Mouse (Mus musculus) embryonic facial prominence, embryonic 14.5 days (tissue): ENCODE measurements around the gene Cdh15. TPM values are rescaled to one million over a fixed set of nuclear protein-coding genes. Genes with fewer than 3 reads are reported as not detected.

Experiments used
- ATAC-seq: fragments of 200-750 bp; cut with Nextera tagmentation; 2 replicates; pipeline ENCODE4 v1.8.0; 2017; ENCODE audit warnings: low read depth, moderate number of reproducible peaks, moderate TSS enrichment
- DNase-seq: peaks from one replicate; pipeline ENCODE4 v3.0.0-alpha.2; 2015; ENCODE audit warnings: low spot score
- H3K27ac ChIP-seq: fragments of 300-500 bp; sonication (generic); replicated peaks from 2 replicates; pipeline ENCODE4 v1.5.1; 2014; ENCODE audit warnings: low read depth, mild to moderate bottlenecking, low read length, moderate library complexity
- H3K27me3 ChIP-seq: fragments of 300-500 bp; sonication (generic); replicated peaks from 2 replicates; pipeline ENCODE4 v1.6.1; 2014; ENCODE audit warnings: low read length; ENCODE audit not compliant: control insufficient read depth, insufficient read depth
- H3K36me3 ChIP-seq: fragments of 300-500 bp; sonication (generic); 2 replicates; pipeline ENCODE4 v1.6.1; 2014; ENCODE audit warnings: low read length, mixed read lengths; ENCODE audit not compliant: control insufficient read depth, insufficient read depth
- H3K4me1 ChIP-seq: fragments of 300-500 bp; sonication (generic); 2 replicates; pipeline ENCODE4 v1.6.1; 2014; ENCODE audit warnings: antibody characterized with exemption, low read length; ENCODE audit not compliant: control insufficient read depth, insufficient read depth
- H3K4me2 ChIP-seq: fragments of 300-500 bp; sonication (generic); 2 replicates; pipeline ENCODE4 v1.6.1; 2014; ENCODE audit warnings: low read depth, mild to moderate bottlenecking, low read length, moderate library complexity, mixed read lengths
- H3K4me3 ChIP-seq: fragments of 300-500 bp; sonication (generic); 2 replicates; pipeline ENCODE4 v1.5.1; 2014; ENCODE audit warnings: low read depth, mild to moderate bottlenecking, low read length
- H3K9ac ChIP-seq: fragments of 300-500 bp; sonication (generic); 2 replicates; pipeline ENCODE4 v1.6.1; 2014; ENCODE audit warnings: low read depth, mild to moderate bottlenecking, low read length, moderate library complexity, mixed read lengths
- H3K9me3 ChIP-seq: fragments of 300-500 bp; sonication (generic); 2 replicates; pipeline ENCODE4 v1.6.1; 2016; ENCODE audit warnings: low read length; ENCODE audit not compliant: control insufficient read depth
- WGBS: fragments of 180-500 bp; shearing (Covaris S2); extraction: QIAGEN DNeasy Blood & Tissue Kit; methylation state at CpG from one replicate; pipeline ENCODE4 v1.1.7; 2014; 5-methylcytosine and 5-hydroxymethylcytosine counted together
- polyA plus RNA-seq: library from polyadenylated mRNA; unstranded; fragments of >200 nt; fragmentation: Nextera tagmentation; extraction: Ambion mirVana; gene quantifications from 2 replicates; pipeline ENCODE4 v1.2.1, GENCODE M21; 2014

The Cdh15 gene
- polyA plus RNA-seq, result 34.5 and 40.7 TPM in 2 replicates

DNA sequence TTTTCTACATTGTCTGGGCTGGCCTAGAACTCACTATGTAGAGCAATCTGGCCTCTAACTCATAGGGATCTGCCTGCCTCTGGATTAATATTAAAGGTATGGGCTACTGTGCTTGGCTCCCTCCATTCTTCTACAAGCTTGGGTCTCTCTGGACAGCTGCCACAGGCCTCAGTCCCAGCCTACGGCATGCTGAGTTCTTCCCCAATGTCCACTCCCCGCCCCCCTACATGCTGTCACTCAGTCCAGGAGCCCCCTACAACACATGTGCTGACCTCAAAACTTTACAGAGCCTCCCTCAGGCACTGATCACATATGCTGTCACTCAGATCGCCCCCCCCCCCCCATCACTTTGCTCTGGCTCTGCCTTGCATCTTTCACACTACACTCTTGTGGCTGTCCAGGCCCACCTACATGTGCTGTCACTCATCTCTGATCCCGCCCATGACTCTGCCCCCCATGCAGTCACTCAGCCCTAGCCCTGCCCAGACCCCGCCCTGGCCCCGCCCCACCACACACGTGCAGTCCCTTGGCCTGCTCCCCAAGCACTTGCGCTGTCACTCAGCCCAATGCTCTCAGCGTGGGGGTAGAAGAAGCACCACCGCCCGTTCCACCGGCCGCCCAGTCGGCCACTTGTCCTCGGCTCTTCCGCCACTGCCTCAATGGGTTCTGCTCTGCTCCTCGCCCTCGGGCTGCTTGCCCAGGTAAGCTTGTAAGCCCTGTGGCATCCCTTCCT, at the start of gene Cdh15:
Gene Cdh15, plus strand, starts transcription at position 138 of the 733 bp plus-strand sequence.
- ATAC-seq (peak; percentile 89), DNase-seq (peak; percentile 88)
- Histone ChIP-seq H3K27me3 (no peaks in the 10 kb centered on the region), H3K27ac (peak within 1 kb of the TSS; percentile 63), H3K9me3 (no peaks in the 10 kb centered on the region), H3K4me2 (peak within 1 kb of the TSS; percentile 37), H3K4me3 (peak within 1 kb of the TSS; percentile 30), H3K4me1 (peaks cover 8% of the 10 kb centered on the region), H3K36me3 (no peaks in the 10 kb centered on the region), H3K9ac (peak within 1 kb of the TSS; percentile 3; the same call in 1 of the 2 replicates)
- 11% methylated on average over 15 of the region's 18 CpGs for WGBS

DNA sequence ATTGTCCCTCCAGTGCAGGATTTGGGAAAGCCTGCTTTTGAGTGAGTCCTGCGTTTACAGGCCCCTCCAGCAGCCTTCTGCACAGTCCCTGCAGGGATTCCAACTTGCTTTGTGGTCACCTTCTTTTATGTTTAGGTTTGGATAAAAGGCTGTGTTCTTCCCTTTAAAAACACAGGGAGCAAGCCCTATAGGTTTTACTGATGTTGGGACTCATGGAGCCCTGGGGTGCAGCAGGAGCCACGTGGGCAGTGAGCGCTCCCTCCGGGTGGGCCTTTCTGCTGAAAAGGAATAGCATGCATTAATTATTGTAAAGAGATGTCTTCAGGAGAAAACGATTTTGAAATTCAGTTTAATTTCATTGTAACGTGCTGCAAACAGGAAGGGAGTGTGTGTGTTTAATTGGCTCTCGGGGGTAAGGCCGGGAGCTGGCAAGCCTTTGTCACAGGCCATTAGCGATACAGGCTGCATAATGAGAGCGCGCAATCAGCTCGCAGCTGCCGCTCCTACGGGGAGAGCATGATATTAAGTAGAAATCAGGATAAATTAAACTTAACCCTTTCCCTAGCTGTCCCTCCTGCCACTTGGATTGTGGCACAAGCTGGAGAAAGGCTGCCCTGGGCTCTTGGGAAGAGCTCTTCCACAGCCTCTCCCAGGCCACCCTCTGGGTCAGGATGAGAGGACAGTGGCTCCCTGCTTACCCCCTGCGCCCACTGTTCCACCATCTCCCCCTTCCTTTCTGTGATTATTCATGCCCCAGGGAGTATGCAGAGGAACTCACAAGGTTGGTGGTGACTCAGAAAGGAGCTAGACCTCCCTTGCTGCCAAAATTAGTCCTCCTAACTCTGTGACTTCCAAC, 43.6 kb upstream of the Cdh15 start:
- 0 out of 2 replicates have a peak, but pooled peaks cover 11% of the 10 kb centered on the region for H3K36me3 ChIP-seq
- H3K9ac ChIP-seq, result no peak overlapping the region
- no peaks in the 10 kb centered on the region for H3K27me3 ChIP-seq
- no peak overlapping the region for H3K4me2 ChIP-seq
- no peak overlapping the region for H3K4me3 ChIP-seq
- H3K9me3 ChIP-seq, result no peaks in the 10 kb centered on the region
- DNase-seq, result peak; percentile 77
- H3K4me1 ChIP-seq, result no peaks in the 10 kb centered on the region
- 29% methylated on average over 15 of the region's 15 CpGs for WGBS
- peak; percentile 82 for ATAC-seq
- H3K27ac ChIP-seq, result peak overlapping the region; percentile 48

DNA sequence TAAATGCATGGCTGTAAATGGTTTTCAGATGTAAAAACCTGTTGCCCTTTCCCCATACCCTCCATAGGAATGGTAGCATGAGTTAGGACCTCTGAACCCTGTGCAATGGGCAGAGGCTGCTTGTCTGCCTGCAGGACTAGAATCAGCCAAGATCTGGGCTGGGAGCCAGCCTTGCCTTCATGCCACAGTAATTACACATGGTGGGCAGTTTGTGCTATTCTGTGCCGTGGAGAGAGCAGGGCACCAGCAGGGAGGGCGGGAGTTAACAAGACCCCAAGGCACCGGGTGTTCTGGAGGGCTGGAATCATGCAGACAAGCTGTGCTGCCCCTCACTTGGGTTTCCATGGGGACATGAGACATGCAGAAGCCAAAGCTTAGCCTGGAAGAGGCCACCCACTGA, 42.4 kb upstream of the Cdh15 start:
- H3K4me1 ChIP-seq, result no peaks in the 10 kb centered on the region
- no peak overlapping the region for H3K4me2 ChIP-seq
- peak; percentile 70 for DNase-seq
- H3K9me3 ChIP-seq, result no peaks in the 10 kb centered on the region
- H3K27me3 ChIP-seq, result no peaks in the 10 kb centered on the region
- H3K36me3 ChIP-seq, result 0 out of 2 replicates have a peak, but pooled peaks cover 11% of the 10 kb centered on the region
- H3K27ac ChIP-seq, result no peak overlapping the region
- H3K4me3 ChIP-seq, result no peak overlapping the region
- ATAC-seq, result peak; percentile 28; the same call in 1 of the 2 replicates
- WGBS, result 52% methylated on average over 3 of the region's 3 CpGs
- H3K9ac ChIP-seq, result no peak overlapping the region

DNA sequence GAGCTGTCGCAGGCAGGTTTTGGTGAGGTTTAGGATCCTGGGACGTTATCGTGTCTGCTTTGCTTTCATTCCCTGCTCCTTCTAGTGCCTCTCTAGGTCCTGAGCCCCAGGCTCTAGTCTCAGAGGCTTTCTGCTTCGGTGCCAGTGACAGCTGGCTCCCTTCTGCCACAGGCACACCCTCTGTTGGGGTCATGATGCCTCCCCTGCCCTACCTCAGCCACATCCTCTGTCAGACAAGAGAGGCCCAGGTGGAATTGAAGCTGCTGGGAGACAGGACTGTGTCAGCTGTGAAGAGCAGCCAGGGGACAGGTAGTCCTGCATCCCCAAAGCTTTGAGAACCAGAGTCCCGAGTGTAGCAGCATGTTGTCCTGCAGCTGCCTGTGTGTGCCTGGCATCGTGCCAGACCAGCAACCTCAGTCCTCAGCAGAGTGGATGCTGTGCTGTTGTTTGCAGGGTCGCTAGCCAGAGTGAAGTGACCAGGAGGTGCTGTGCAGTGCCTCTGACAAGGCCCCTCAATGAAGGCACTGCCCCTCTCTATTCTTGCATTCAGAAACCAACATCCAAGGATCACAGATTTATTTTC, 40.7 kb upstream of the Cdh15 start:
- Histone ChIP-seq H3K9ac (peak overlapping the region; percentile 14; the same call in 1 of the 2 replicates), H3K4me1 (no peaks in the 10 kb centered on the region), H3K27ac (no peak overlapping the region), H3K4me2 (no peak overlapping the region), H3K4me3 (no peak overlapping the region), H3K36me3 (0 out of 2 replicates have a peak, but pooled peaks cover 8% of the 10 kb centered on the region), H3K27me3 (no peaks in the 10 kb centered on the region), H3K9me3 (no peaks in the 10 kb centered on the region)
- no peak; the same call in 1 of the 2 replicates for ATAC-seq
- WGBS, result 64% methylated on average over 7 of the region's 7 CpGs
- DNase-seq, result peak; percentile 15

DNA sequence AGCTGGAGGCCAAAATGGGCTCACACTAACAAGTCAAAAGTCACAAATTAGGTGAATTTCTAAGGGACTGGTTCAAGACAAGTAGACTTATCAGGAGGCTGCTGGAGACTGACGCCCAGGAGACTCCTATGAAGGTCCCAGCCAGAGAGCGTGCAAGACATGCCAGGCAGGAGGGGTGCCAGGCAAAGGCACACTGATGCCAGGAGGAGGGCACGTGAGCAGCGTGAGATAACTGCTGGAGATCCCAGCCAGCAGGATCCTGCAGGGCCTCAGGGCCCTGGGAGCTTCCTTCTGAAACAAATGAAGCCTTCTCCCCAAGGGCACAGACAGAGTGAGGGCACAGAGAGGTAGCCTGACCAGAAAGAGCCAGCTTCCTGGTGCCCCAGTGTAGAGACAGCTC, 39.9 kb upstream of the Cdh15 start:
- Histone ChIP-seq H3K4me1 (no peaks in the 10 kb centered on the region), H3K9ac (no peak overlapping the region), H3K9me3 (no peaks in the 10 kb centered on the region), H3K4me3 (no peak overlapping the region), H3K27ac (no peak overlapping the region), H3K36me3 (peaks cover 6% of the 10 kb centered on the region; the same call in 1 of the 2 replicates), H3K27me3 (no peaks in the 10 kb centered on the region), H3K4me2 (no peak overlapping the region)
- DNase-seq, result no peak
- ATAC-seq, result no peak
- 85% methylated on average over 4 of the region's 4 CpGs for WGBS

DNA sequence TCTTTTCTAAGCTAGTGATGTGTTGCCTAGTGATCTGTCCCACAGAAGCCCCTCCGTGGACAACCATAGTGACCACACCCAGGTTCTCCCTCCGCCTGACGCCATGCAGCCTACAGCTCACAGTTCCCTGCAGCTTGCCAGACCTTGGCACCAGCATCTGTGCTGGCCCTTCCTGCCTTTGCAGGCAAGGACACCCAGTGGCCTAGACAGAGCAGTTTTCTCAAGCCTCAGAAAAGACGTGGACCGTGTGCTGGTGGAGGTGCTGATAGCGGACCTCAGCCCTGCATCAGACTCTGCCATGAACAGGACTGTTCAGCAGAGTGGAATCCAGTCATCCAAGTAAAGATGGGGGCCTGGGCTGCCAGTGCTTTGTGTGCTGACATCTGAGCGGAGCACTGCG, 37.4 kb upstream of the Cdh15 start:
- ATAC-seq (no peak), DNase-seq (no peak)
- Histone ChIP-seq H3K4me2 (no peak overlapping the region), H3K9ac (no peak overlapping the region), H3K4me1 (no peaks in the 10 kb centered on the region), H3K9me3 (no peaks in the 10 kb centered on the region), H3K36me3 (peaks cover 14% of the 10 kb centered on the region; the same call in 1 of the 2 replicates), H3K27me3 (no peaks in the 10 kb centered on the region), H3K4me3 (no peak overlapping the region), H3K27ac (no peak overlapping the region)
- 82% methylated on average over 8 of the region's 8 CpGs for WGBS

DNA sequence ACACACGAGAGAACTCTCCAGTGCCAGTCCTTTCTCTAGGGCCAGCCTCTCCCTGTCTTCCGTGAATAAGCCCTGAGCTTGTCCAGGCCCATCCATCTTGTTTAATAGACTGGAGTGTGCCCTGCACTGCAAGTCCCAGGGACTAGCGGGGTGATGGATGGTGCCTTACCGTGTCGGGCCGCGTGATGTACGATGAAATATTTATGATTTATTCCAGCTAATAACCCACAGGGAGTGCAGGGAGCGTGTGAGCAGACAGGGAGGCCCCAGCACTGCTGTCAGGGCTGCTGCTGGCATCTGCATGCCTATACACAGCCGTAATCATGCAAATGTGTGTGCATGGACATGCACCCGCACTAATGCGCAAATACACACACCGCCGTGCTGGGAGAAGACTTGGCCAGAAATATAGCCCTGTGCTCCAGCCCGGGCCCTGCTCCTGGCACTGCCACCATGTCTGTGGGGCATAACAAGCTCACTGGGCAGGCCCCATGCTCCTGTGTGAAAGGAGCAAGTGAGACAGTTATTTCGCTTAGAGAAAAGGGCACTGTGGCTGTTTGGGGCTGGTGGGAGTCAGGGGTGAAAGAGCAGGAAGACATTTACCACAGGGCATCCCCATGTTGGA, 35.8 kb upstream of the Cdh15 start:
- H3K9me3 ChIP-seq, result no peaks in the 10 kb centered on the region
- ATAC-seq (no peak), DNase-seq (no peak)
- H3K4me1 ChIP-seq, result no peaks in the 10 kb centered on the region
- 82% methylated on average over 16 of the region's 16 CpGs for WGBS
- H3K4me2 ChIP-seq, result no peak overlapping the region
- no peak overlapping the region for H3K4me3 ChIP-seq
- no peak overlapping the region for H3K27ac ChIP-seq
- no peaks in the 10 kb centered on the region for H3K27me3 ChIP-seq
- H3K9ac ChIP-seq, result no peak overlapping the region
- peaks cover 14% of the 10 kb centered on the region; the same call in 1 of the 2 replicates for H3K36me3 ChIP-seq
